Comparison of ENCODE assay signal across 15 mouse cellular contexts in the genomic region with DNA sequence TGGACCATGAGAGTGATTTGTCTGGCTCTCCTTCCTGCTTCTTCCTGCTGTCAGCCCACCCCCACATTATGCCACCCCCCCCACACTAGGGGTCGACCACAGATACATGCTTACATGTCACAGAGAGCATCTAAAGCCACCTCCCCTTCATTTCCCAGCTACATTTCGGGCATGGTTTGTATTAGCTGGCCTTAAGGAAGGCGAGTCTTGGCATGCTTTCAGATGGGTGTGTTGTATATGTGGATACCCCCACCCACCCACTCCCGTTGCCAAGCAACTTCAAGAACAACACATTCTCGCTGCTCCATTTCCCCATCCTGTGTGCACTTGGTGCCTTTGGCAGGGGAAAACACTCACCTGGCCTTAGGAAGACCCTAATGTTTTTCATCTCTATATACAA.
DNase-seq lines count a peak whose midpoint lies in the region; ATAC-seq and TF ChIP-seq lines count a peak whose summit lies in the region.
"Had no signal": no experiment of that assay in that cellular context is flagged by ENCODE, and none has a peak within 500 bp of the region (broad histone marks: within the 10 kb centered on the region; RNA-seq: fewer than 3 reads in every experiment).

No protein-coding gene starts in this region.

- H3K36me3 ChIP-seq in lung, embryonic 14.5 days (ENCODE audit: insufficient read depth), result no peaks in the 10 kb centered on the region
- H3K36me3 ChIP-seq in embryonic facial prominence, embryonic 10.5 days (replicated peaks), result no peaks in the 10 kb centered on the region
- H3K36me3 ChIP-seq in limb, embryonic 10.5 days, result no peaks in the 10 kb centered on the region
- H3K36me3 ChIP-seq: liver, embryonic 13.5 days had no signal

- ATAC-seq in lung, embryonic 14.5 days (ENCODE audit: insufficient read depth), result peak; percentile 71

- no peak overlapping the region for H3K27ac ChIP-seq in lung, embryonic 14.5 days (ENCODE audit: low read depth)
- H3K27ac ChIP-seq in embryonic facial prominence, embryonic 10.5 days (replicated peaks), result 0 out of 2 replicates have a peak overlapping the region, but pooled peaks have one; percentile 40
- peak overlapping the region; percentile 76 for H3K27ac ChIP-seq in limb, embryonic 10.5 days
- H3K27ac ChIP-seq: liver, embryonic 13.5 days had no signal

- no peak for TF ChIP-seq POLR2A in lung, adult 2 months (IDR thresholded peaks at IDR 0.05; ENCODE audit: borderline replicate concordance, extremely low read depth, low read depth, low read length)

- H3K4me2 ChIP-seq in lung, embryonic 14.5 days, result no peak overlapping the region
- H3K4me2 ChIP-seq: liver, embryonic 13.5 days had no signal

- no peaks in the 10 kb centered on the region for H3K9me3 ChIP-seq in lung, embryonic 14.5 days (ENCODE audit: low read depth, low read length)
- H3K9me3 ChIP-seq in embryonic facial prominence, embryonic 10.5 days, result no peaks in the 10 kb centered on the region
- no peaks in the 10 kb centered on the region for H3K9me3 ChIP-seq in limb, embryonic 10.5 days (replicated peaks)
- H3K9me3 ChIP-seq: liver, embryonic 13.5 days had no signal

- WGBS in lung, embryonic 14.5 days, result 36% methylated on average over 5 of the region's 5 CpGs
- whole genome bisulfite sequencing in lung, adult 2 months, result 25% methylated on average over 5 of the region's 5 CpGs
- WGBS in embryonic facial prominence, embryonic 10.5 days, result 75% methylated on average over 5 of the region's 5 CpGs
- 67% methylated on average over 5 of the region's 5 CpGs for WGBS in limb, embryonic 10.5 days

- no peak overlapping the region for H3K9ac ChIP-seq in lung, embryonic 14.5 days
- H3K9ac ChIP-seq: liver, embryonic 13.5 days had no signal

- H3K4me1 ChIP-seq in lung, embryonic 14.5 days (ENCODE audit: insufficient read depth), result no peaks in the 10 kb centered on the region
- peaks cover 6% of the 10 kb centered on the region for H3K4me1 ChIP-seq in lung, adult 2 months (ENCODE audit: control insufficient read depth, insufficient read depth, low read length)
- peaks cover 43% of the 10 kb centered on the region for H3K4me1 ChIP-seq in embryonic facial prominence, embryonic 10.5 days
- peaks cover 48% of the 10 kb centered on the region for H3K4me1 ChIP-seq in limb, embryonic 10.5 days
- H3K4me1 ChIP-seq: liver, embryonic 13.5 days had no signal

- no peak overlapping the region for H3K4me3 ChIP-seq in lung, embryonic 14.5 days (ENCODE audit: low read depth, low read length)
- H3K4me3 ChIP-seq in lung, adult 2 months (replicated peaks; ENCODE audit: extremely low read depth, low read depth, low read length), result no peak overlapping the region
- no peak overlapping the region for H3K4me3 ChIP-seq in embryonic facial prominence, embryonic 10.5 days
- H3K4me3 ChIP-seq in limb, embryonic 10.5 days, result no peak overlapping the region
- H3K4me3 ChIP-seq: liver, embryonic 13.5 days had no signal

- TF ChIP-seq CTCF in lung, embryonic 14.5 days (IDR thresholded peaks at IDR 0.05; ENCODE audit: low read depth), result no peak
- TF ChIP-seq CTCF in lung, adult 2 months (IDR thresholded peaks at IDR 0.05; ENCODE audit: insufficient read depth, low read length), result no peak

- peak; percentile 74 for DNase-seq in lung, embryonic 14.5 days
- DNase-seq in lung, adult 2 months, result no peak
- DNase-seq in embryonic facial prominence, embryonic 10.5 days (ENCODE audit: low spot score), result no peak
- DNase-seq in limb, embryonic 10.5 days (ENCODE audit: low spot score), result no peak
- DNase-seq in lung, postnatal 4 days, result peak; percentile 26 to 35
- DNase-seq in cerebellum, adult 9-10 months, result no peak
- DNase-seq in layer of hippocampus, adult 11-12 months (ENCODE audit: low spot score), result no peak
- DNase-seq: cerebellum, postnatal 14 days; gastrocnemius, postnatal 14 days; kidney, adult 18-20 months; kidney, postnatal 25 days; layer of hippocampus, adult 9-11 months; liver, embryonic 13.5 days; midbrain, embryonic 14.5 days; thymus, adult 2 months had no signal

- H3K27me3 ChIP-seq in lung, embryonic 14.5 days (ENCODE audit: insufficient read depth, low read length), result no peaks in the 10 kb centered on the region
- no peaks in the 10 kb centered on the region for H3K27me3 ChIP-seq in embryonic facial prominence, embryonic 10.5 days (replicated peaks; ENCODE audit: low read depth, poor library complexity, severe bottlenecking)
- H3K27me3 ChIP-seq in limb, embryonic 10.5 days (ENCODE audit: low read depth, poor library complexity, severe bottlenecking), result no peaks in the 10 kb centered on the region
- H3K27me3 ChIP-seq: liver, embryonic 13.5 days had no signal

Comparison
In these comparisons a context has a peak if more than half of its experiments do, and no peak if none do; other contexts are left out.
1. DNase-seq: peak in lung, embryonic 14.5 days (single experiment) and lung, postnatal 4 days (2 of 2); none in lung, adult 2 months (single experiment), embryonic facial prominence, embryonic 10.5 days (single experiment), limb, embryonic 10.5 days (single experiment), cerebellum, adult 9-10 months (single experiment) and layer of hippocampus, adult 11-12 months (single experiment).